Mouse (Mus musculus) neural tube, embryonic 10.5 days (tissue): Measurements from ENCODE around the gene Pigv.

ENCODE experiments used
- DNase-seq: peaks from one replicate; pipeline ENCODE4 v3.0.0-alpha.2; 2017; ENCODE audit warnings: low spot score; ENCODE audit errors: extremely low spot score

The Pigv gene

DNA sequence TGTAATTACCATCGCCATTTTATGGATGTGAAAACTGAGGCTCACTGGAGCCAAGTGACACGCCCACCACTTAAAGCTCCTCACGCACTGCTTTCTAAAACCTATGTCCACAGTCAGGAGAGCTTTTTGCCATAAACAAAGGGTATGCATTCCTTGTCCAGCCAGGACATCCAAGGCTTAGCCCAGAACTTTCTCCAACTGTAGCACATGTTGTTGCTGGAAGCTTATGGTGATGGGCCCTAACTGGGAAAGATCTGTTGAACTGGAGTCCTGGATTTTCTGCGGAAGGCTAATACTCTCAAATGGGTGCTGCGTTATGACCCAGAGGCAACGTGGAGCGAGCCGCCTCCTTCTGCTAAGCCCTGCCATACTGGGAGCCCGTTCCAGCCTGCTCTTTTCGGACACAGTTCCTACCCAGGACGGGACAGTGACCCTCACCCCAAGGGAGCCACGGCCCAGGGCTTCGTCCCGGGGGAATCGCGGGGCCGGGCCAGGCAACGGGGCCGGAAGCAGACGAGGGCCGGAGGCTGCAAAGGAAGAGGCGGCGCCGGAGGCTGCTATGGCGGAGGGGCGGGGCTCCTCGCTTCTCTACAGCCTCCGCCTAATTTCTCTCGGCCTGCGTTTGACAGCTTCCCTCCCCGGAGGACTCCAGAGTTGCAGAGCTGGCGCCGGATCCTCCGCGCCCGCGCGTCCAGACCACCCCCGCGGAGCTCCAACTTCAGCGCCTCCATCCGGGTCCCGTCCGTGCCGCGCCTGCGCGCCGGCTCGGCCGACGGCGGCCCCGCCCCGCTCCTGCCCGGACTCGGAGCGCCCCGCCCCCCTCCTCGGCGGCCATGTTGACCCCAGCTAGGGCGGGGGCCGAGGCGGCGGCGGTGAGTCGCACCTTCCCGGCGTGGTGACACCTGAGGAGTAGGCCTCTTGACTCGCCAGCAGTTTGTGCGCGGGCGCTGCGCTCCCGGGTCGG is at the start of gene Pigv:
Pigv (minus strand) TSS at position 767 of the 964 bp plus-strand sequence.
- peak; percentile 97 for DNase-seq

DNA sequence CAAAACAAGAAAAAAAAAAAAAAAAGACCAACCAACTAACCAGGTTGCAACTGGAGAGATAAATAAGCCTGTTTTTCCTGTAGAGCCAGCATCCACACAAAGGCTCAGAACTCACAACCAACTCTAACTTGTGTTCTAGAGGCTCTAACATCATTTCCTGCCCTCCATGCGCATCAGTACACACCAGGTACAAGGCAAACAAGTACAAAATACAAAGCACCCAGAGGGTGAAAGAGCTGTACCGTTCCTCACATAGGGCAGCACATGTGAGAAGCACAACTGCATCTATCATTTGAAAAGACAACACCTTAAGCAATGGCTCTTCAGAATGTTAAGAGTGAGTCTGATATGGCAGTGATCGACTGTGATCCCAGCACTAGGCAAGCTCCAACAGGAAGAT is 47.3 kb upstream of the Pigv start:
- no peak for DNase-seq

DNA sequence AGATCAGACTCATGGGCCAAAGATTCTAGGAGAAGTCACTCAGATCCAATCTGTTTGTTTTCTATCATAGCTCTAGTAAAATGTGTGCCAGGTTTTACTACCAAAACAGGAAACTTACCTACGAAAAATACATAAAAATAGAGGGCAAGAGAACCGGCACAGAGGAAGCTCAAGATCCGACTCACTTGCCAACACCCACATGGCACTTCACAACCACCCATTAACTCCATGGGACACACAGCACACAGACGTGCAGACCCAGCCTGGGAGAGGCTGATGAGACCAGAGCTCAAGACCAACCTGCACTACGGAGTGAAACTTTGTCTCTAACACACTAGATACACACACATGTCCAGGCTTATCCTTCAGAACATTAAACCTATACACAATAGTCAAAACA is 40.3 kb upstream of the Pigv start:
- DNase-seq: no peak

DNA sequence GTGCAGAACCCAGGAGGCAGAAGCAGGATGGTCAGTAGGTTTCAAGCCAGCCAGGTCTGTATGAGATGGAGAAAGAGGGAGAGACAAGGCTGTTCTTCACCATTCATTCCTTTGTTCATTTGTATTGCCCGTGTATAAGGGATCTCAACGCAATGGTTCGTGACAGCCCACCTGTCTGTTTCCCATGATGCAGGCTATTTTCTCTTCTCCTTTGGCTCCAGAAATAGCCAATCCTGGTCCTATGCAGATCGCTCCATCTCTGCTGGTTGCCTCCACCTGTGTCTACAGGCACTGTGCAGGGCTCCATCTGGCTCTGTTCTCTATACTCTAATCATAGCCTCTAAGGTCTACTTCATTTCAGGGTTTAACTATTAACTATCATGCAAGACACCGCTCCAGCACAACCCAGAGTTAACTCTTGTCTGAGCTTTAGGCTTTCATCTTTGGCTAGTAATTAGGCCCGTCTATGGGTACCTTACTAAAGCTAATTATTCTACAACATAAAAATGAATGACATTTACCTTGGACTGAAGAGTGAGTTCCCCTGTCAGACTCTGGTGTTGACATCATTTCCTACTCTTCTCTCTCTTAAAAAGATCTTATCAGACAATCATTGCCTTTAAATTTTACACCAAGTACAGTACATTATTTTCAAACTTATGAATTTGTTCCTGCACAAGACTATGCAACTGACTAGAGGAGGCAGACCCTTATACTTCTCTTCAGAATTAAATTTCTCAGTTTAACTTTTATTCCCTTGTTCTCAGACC is 39.0 kb upstream of the Pigv start:
- no peak for DNase-seq

DNA sequence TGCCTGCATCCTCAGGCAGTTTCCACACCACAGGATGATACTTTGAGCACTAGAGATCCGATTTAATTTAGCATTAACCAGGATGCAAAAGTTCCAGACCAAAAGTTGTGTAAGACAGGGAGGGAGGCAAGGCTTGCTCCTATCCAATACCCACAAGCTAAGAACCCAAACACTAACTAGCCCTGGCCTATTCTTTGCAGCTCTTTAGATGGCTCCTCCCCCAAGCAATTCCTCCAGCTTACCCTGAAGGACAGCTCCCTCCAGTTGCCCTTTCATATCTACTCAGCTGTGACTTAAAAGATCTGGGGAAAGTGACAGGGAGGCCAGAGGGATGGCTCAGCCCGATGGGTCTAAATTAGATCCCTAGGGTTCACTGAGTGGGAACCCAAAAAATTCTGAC is 36.9 kb upstream of the Pigv start:
- no peak for DNase-seq

DNA sequence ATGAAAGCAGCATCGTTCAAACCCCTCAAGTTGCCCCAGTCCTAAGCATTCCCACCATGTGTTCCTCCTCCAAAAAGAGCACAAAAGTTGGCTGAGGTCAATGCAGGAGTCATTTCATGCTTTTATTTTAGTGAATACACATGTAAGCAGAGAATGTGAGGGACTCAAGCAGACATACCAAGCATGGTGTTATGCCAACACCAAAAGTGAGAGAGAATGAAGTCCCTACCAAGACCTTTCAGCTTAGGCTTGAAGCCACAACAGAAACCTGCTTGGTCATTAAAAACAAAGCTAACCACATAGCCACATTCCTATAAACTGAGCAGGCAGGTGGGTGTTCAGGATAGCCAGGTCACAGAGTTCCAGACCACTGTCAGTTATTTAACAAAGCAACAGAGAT is 35.0 kb upstream of the Pigv start:
- no peak for DNase-seq

DNA sequence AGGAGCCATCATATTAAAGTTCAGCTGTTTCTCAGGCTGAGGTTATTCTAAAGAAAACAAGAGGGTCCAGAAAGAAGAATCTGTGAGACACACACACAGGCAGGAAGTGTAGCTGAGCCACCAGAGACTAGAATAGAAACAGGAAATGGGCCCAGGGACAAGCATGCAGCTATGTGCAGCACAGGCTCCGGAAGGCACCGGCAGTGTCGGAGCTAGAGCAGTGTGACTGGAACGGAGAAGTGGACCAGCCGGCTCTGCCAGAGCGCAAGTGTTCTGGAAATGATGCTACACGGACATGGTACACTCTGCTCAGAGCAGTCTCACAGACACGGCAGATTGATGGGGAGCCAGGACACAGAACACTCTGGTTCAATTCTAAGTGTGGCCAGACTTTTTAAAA is 34.5 kb upstream of the Pigv start:
- no peak for DNase-seq

DNA sequence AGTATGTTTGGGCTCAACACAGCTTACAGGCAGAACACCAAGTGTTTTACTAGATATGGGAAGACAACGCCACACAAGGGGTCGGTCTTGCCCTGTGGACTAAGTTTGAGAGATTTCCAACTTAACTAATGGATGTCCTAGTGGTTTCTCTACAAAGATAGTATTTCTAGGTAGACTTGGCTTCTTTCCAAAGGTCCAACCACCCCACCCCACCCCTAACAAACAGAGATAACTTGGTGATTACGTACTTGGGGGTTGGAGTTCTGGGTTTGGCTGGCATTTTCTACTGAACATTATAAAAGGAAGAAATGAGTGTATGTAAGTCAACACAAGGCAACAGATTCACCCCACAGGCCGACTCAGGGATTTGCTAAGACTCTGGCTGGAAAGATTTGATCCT is 32.6 kb upstream of the Pigv start:
- DNase-seq: no peak

DNA sequence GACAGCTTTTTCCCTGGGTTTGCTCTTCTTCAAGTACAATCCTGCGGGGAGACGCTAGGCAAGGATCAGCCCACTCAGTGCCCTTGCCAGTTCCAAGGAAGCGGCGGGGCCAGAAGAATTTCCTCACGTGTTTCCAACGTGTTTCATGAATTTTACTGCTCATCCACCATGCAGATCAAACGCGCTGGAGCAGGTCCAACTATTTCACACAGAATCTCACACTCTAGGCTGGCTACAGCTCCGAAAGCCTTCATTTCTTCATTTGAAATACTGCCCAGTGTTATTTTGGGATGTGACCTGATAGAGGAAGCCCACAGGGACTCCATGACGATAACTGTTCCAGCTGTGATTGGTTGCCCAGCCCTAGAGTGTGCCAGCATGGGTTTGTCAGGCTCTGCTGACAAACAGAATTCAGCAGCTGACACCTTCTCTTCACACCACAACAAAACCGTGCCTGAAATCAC is 28.5 kb upstream of the Pigv start:
- no peak for DNase-seq

DNA sequence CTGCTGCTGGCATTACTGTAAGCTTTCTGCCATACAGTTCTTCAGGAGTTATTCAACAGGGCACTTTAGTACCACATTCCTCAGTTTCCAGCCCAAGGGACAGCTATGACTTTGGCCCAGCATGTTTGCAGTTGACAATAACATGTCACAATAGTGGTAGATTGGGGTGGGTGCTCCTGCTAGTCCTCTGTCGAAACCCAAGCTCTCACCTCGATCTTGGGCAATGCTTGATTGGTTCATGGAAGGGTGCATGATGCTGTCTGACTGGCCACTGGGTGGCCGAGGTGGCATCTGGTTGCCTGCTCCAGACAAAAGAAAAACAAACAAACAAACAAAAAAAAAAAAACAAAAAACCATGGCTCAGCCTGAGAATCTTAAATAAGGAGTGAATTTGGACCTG is 22.9 kb upstream of the Pigv start:
- no peak for DNase-seq

DNA sequence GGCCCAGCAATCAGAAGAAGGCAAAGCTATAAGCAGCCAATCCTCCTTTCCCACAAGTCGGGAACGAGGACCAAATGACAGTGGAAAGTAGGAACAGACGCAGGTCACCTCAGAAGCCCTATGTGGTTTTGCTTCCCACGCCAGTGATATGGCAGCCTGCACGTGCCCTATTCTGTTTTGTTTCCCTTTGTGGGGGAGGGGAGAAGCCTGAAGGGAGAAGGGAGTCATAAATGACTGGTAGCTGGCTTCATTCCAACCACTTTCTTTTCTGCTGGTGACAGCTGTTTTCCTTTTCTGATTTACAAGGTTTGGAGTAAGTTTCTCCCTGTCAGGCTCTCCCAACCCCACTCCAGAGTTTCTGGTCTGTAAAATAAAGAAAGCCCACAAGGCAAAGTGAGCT is 17.8 kb upstream of the Pigv start:
- no peak for DNase-seq

DNA sequence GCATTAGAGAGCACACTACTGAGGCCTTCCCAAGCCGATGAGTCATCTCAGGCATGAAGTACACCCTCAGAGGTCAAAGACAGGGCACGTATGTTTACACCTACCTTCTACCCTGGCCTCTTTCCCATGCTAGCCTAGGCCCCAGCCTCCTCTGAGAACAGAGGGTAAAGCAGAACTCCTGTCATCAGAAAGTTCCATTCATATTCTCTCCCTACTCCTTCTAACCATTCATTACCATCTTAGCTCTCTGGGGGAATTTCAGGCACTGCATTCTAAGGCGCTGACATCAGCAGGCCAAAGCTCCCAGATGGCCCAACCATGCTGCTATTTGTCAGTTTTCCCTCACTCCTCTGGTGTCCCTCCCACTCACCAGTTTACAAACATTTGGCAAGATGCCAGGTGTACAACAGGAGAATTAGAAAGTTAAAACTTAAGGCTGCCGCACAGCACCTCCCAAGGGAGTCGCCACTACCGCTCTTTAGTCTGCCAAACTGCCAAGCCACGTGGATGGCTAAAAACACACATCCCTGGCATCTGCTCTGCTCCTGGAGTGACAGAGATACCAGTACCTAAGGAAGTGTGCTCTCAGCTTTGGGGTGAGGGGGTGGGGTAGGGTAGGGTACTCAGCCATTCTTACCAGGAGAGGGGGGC is 16.1 kb upstream of the Pigv start:
- DNase-seq: no peak

DNA sequence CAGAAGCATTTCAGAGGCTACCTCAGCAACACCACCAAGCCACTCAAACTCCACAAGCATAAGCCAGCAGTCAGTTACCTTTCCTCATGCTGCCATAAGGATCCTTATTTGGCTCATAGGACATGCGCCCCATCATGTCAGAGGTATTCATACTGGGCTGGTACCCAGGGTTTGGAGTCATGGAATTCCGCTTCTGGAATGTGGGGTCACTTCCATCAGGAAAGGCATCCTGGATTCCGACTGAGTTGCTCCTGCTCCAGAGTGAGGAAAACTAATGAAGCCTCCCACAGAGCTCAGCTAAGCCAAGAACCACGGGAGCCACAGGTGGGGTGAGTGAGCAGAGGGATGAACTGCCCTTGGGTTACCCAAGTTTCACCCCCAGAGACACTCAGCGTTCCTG is 14.7 kb upstream of the Pigv start:
- no peak for DNase-seq

DNA sequence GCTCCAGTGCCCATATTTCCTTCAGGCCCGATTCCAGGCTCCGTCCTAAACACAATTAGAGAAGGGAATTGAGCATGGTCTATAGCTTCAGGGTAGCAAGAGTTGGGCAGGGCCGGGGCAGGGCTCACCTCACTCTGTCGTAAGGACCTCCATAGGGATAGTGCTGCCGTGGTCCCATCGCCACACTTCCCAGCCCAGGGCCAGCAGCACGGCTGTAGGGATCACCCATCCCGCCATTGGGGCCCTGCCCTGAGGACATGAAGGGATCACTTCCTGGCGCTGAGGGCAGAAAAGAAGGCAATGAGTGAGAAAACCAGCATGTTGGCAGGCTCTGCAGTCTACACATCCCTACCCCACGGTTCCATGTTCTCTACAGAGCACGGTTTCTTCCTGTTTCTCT is 14.1 kb upstream of the Pigv start:
- DNase-seq: no peak

DNA sequence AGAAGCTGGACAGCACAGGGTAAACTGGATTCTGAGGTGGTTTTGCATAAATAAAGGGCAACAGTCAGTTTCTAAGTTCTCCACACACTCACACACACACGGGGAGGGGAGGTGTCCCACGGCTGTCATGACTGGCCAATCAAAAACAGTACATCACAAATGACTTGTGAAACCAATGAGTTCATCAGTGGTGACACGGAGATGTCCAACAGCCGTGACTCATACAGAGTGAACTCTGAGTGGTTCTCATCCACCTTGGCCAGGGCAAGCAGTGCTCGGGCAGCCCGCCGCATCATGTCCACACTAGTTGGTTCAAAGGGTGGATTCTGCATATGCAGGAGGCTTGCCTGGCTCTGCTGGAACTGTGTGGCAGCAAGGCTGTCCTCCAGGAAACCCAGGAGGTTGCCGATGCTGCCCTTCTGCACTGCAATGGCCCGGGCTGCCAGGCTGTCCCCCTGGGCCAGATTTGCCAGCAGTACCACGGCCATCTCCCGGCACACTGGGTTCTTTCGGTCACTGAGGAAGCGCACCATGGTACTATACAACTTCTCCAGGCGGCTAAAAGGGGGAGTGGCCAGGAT is 7.8 kb upstream of the Pigv start:
- DNase-seq: no peak

DNA sequence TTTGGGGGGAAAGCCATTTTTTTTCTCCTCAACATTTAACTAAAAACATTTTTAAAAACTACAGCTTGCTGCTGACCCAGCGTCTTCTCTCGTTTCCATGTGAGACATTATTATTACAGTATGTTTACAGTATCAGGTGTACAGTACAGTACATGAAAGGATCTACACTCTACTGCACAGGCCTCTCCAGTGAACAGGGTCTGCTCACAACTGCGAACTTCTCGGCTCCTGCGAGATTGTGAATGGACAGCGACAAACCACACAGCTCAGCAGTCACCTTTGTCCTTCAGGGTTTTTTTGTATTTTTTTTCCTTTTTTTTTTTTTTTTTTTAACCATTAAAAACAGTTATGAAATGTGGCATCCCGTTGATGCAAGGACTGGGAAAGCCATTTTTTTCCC is 7.2 kb upstream of the Pigv start:
- no peak for DNase-seq

DNA sequence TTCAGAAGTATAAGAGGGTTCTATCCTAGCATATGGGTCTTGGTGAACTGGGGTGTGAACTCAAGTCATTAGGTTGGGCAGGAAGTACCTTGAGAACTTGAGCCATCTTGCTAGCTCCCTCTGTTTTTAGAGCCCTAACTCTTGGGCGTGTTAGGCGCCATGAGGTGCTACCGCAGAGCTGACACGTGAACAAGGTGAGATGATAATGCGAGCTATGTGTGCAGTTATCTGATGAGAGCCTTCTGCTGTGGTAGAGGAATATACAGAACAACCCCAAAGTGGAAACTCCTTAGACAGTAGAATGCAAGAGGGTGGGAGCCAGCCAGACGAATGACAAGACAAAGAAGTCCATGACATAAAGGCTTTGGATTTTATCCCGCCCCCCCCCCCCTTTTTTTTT is 4.8 kb upstream of the Pigv start:
- DNase-seq: no peak

DNA sequence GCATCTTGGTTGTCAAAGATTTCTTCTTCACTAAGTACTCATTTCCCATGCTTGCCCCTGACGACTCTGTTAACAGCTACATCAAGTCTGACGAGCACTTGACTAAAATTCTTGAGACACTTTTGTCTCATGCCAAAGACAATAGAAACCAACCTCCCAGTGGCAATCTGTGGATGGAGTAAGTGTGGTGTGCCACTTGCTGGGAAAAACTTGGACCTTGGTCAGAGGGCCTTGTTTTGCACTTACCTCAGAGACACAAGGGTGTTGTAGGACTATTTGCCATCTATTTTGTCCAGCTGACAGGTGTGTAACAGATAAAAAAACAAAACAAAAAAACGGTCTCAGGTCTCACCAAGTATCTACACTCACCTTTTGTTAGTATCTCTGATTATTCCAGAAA is 3.7 kb upstream of the Pigv start:
- DNase-seq: no peak

DNA sequence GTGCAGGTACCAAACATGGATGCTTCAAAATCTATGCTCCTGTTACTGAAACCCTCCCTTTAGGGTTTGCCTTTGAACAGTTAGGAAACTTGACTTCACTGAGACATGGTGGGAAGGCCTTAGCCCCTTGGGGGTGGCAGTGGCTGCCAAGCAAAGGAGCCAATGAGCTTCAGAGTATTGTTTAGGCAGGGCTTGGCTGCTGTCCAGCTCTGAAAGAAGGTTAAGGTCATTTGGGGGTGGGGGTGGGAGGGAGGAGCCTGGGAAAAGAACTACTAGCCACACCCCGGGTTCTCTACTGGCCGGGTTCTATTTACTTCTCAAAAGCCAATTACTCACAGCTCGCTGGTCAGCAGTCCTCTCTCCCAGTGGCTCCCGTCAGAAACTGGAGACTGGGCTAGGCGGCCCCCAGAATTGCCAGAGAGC is 3.2 kb upstream of the Pigv start:
- peak; percentile 61 for DNase-seq

DNA sequence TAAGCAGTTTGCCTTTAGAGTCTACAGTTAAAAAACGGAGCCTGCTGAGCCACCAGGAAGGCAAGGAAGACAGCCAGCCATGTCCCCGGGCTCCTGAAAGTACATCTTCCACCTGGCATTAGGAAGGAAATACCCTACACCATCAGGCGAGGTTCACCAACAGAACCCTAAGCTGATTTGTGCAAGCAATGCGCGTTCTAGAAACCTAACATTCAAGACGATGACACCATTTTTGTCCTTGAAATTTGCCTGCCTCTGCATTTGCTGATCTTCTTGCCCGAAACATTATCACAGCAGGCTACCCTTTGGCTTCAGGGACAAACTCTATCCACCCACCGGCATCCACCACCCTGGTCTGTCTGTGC is 1.9 kb upstream of the Pigv start:
- no peak for DNase-seq

DNA sequence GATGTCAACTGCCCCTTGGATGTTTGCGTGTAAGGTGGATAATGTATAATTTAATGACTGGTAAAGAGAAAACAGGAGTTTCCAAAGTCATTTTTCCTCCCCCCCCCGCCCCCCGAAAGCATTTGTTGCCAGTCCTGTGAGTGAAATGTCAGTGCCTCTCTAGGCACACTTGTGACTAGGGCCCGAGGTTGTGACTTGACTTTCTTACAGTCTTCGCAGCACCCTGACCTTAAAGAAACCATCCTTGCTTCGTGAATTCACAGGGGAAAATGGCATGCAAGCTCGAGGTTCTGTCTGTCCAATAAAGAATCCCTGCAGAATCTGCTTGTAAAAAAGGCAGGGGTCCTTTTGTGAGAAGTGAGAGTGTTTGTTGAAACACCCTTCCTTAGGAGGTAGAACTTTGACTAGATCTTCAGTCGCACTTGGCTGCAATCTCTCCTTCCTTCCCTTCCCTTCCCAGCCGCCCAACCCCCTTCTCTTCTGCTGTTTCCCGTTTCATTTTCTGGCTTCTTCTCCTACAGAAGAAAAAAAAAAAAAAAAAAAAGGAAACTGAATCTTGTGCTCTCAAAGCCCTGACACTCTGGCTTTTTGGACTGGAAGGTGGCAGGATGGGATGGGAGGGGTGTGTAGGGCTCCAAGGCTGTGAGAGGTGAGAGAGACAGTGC is 1.4 kb upstream of the Pigv start:
- DNase-seq: no peak
